In genomic region chr4:49536671-49537070, GRCm38 (mm10) we compare ENCODE assay signal across 30 mouse cellular contexts. TPM values are rescaled to one million over a fixed set of nuclear protein-coding genes. Genes with fewer than 3 reads are reported as not detected.
"Had no signal": no experiment of that assay in that cellular context is flagged by ENCODE, and none has a peak within 500 bp of the region (broad histone marks: within the 10 kb centered on the region; RNA-seq: fewer than 3 reads in every experiment).

No protein-coding gene starts in this region.

- H3K36me3 ChIP-seq: heart, embryonic 15.5 days; liver, embryonic 15.5 days had no signal

- H3K9me3 ChIP-seq: heart, embryonic 13.5 days; heart, embryonic 15.5 days; hindbrain, embryonic 13.5 days; hindbrain, embryonic 15.5 days; kidney, embryonic 15.5 days; limb, embryonic 13.5 days; limb, embryonic 15.5 days; liver, embryonic 13.5 days; liver, embryonic 15.5 days had no signal

- H3K27me3 ChIP-seq: heart, embryonic 13.5 days; heart, embryonic 15.5 days; hindbrain, embryonic 13.5 days; hindbrain, embryonic 15.5 days; kidney, embryonic 15.5 days; limb, embryonic 13.5 days; limb, embryonic 15.5 days; liver, embryonic 13.5 days; liver, embryonic 15.5 days had no signal

- H3K4me3 ChIP-seq: heart, adult 2 months; heart, embryonic 13.5 days; heart, embryonic 15.5 days; hindbrain, embryonic 13.5 days; hindbrain, embryonic 15.5 days; kidney, embryonic 15.5 days; limb, embryonic 13.5 days; limb, embryonic 15.5 days; liver, embryonic 13.5 days; liver, embryonic 15.5 days had no signal

- ATAC-seq: forebrain, postnatal 0 days; hindbrain, postnatal 0 days; intestine, embryonic 16.5 days had no signal

- H3K4me1 ChIP-seq: hindbrain, embryonic 13.5 days; hindbrain, embryonic 15.5 days; kidney, embryonic 15.5 days; limb, embryonic 13.5 days; limb, embryonic 15.5 days; liver, embryonic 13.5 days; liver, embryonic 15.5 days had no signal

- H3K9ac ChIP-seq: forebrain, postnatal 0 days; heart, embryonic 13.5 days; heart, embryonic 15.5 days; hindbrain, embryonic 13.5 days; hindbrain, embryonic 15.5 days; kidney, embryonic 15.5 days; limb, embryonic 13.5 days; limb, embryonic 15.5 days; liver, embryonic 13.5 days; liver, embryonic 15.5 days had no signal

- DNase-seq: forebrain, postnatal 0 days; gastrocnemius, postnatal 14 days; gastrocnemius, postnatal 36 days; heart, postnatal 14 days; kidney, adult 11 months; kidney, adult 2 months; kidney, adult 9 months; kidney, postnatal 14 days; layer of hippocampus, adult 9-11 months; layer of hippocampus, postnatal 36 days; left cerebral cortex, postnatal 4 days; liver, embryonic 13.5 days had no signal

- H3K4me2 ChIP-seq: heart, embryonic 11.5 days; heart, embryonic 13.5 days; heart, embryonic 15.5 days; hindbrain, embryonic 13.5 days; hindbrain, embryonic 15.5 days; kidney, embryonic 15.5 days; limb, embryonic 13.5 days; limb, embryonic 15.5 days; liver, embryonic 13.5 days; liver, embryonic 15.5 days had no signal

- H3K27ac ChIP-seq: heart, adult 2 months; heart, embryonic 13.5 days; heart, embryonic 15.5 days; hindbrain, embryonic 13.5 days; hindbrain, embryonic 15.5 days; hindbrain, postnatal 0 days; kidney, embryonic 15.5 days; kidney, postnatal 0 days; limb, embryonic 13.5 days; limb, embryonic 15.5 days; liver, embryonic 13.5 days; liver, embryonic 15.5 days had no signal

RNA-seq across cellular contexts. Expression of gene Aldob, which starts 12.7 kb away (rescaled TPM):
- total RNA-seq: gastrocnemius, postnatal 14 days; hematopoietic stem cell, adult 5-6 weeks had no signal
- polyA plus RNA-seq: hindbrain, embryonic 11.5 days; hindbrain, embryonic 13.5 days had no signal

RNA-seq across cellular contexts. Expression of gene Baat, which starts 30.3 kb away (rescaled TPM):
- total RNA-seq: forebrain, postnatal 0 days; heart, postnatal 14 days; hematopoietic stem cell, adult 5-6 weeks; hindbrain, postnatal 0 days had no signal
- polyA plus RNA-seq: gonadal fat pad, adult 2 months; heart, adult 2 months; heart, embryonic 15.5 days; heart, postnatal 0 days; hindbrain, embryonic 13.5 days; hindbrain, embryonic 15.5 days; hindbrain, postnatal 0 days; intestine, embryonic 14.5 days; limb, embryonic 15.5 days had no signal
